Mouse (Mus musculus): Measurements from ENCODE around the gene Nlrc3. TPM values are rescaled to one million over a fixed set of nuclear protein-coding genes. Genes with fewer than 3 reads are reported as not detected.

Gene Nlrc3
- polyA plus RNA-seq, 2 experiments from 2014 or later, result 56.1 to 73.3 TPM

GRCm38 (mm10) chr16:3928582-3928981 lies 47.9 kb downstream of the Nlrc3 start:
- ATAC-seq, result no peak

GRCm38 (mm10) chr16:3923966-3924365 lies 52.5 kb downstream of the Nlrc3 start:
- no peak for ATAC-seq

- ATAC-seq, result no peak
Measured at GRCm38 (mm10) chr16:3923515-3923914, 52.9 kb downstream of the Nlrc3 start.

GRCm38 (mm10) chr16:3920756-3921155 lies 55.7 kb downstream of the Nlrc3 start:
- no peak for ATAC-seq

- ATAC-seq, result peak; percentile 31
Measured at GRCm38 (mm10) chr16:3909118-3909517, 67.3 kb downstream of the Nlrc3 start.

- peak; percentile 83 for ATAC-seq
Measured at GRCm38 (mm10) chr16:3908537-3909111, 67.8 kb downstream of the Nlrc3 start, which contains the start of the genes 1700037C18Rik and Cluap1. 1700037C18Rik (minus strand) TSS chr16:3908689. Cluap1 (plus strand) TSS chr16:3908801.

GRCm38 (mm10) chr16:3907471-3907870 lies 69.0 kb downstream of the Nlrc3 start:
- ATAC-seq, result no peak

GRCm38 (mm10) chr16:3896553-3896952 lies 79.9 kb downstream of the Nlrc3 start:
- no peak for ATAC-seq

- ATAC-seq, result peak; percentile 52
Measured at GRCm38 (mm10) chr16:3896046-3896445, 80.4 kb downstream of the Nlrc3 start.

GRCm38 (mm10) chr16:3895173-3895792 lies 81.1 kb downstream of the Nlrc3 start:
- ATAC-seq, result peak; percentile 94

Other genes starting within 250 kb of the Nlrc3 start
- 100 to 1,000 TPM in 1 of 2 experiments, 10 to 100 TPM in 1; 89.9 to 185 TPM for gene Zfp263, start 232.5 kb downstream of the Nlrc3 start, polyA plus RNA-seq (2017; shearing (Covaris generic))
- gene Olfr15, start 145.8 kb downstream of the Nlrc3 start, polyA plus RNA-seq (2017; shearing (Covaris generic)), result under 1 TPM in 1 of 2 experiments, not detected in 1; 0.28 TPM
- under 1 TPM; 0.58 to 0.67 TPM for gene Zfp174, start 129.4 kb downstream of the Nlrc3 start, polyA plus RNA-seq (2017; shearing (Covaris generic))
- 100 to 1,000 TPM; 103 to 155 TPM for gene Naa60, start 104.3 kb downstream of the Nlrc3 start, polyA plus RNA-seq (2017; shearing (Covaris generic))
- gene Zfp597, start 92.1 kb downstream of the Nlrc3 start, polyA plus RNA-seq (2017; shearing (Covaris generic)), result 10 to 100 TPM; 10.4 to 14.0 TPM
- gene Gm20695, start 92.0 kb downstream of the Nlrc3 start, polyA plus RNA-seq (2017; shearing (Covaris generic)), result 1 to 10 TPM; 1.3 to 6.8 TPM
- 10 to 100 TPM; 10.3 to 11.6 TPM for gene 1700037C18Rik, start 67.9 kb downstream of the Nlrc3 start, polyA plus RNA-seq (2017; shearing (Covaris generic))
- 10 to 100 TPM; 32.5 to 39.8 TPM for gene Cluap1, start 67.8 kb downstream of the Nlrc3 start, polyA plus RNA-seq (2017; shearing (Covaris generic))
- gene Slx4, start 27.1 kb upstream of the Nlrc3 start, polyA plus RNA-seq (2017; shearing (Covaris generic)), result 10 to 100 TPM; 15.2 to 26.6 TPM
- gene Dnase1, start 60.3 kb upstream of the Nlrc3 start, polyA plus RNA-seq (2017; shearing (Covaris generic)), result 10 to 100 TPM in 1 of 2 experiments, 1 to 10 TPM in 1; 5.4 to 10.7 TPM
- 100 to 1,000 TPM in 1 of 2 experiments, 10 to 100 TPM in 1; 66.6 to 101 TPM for gene Trap1, start 101.2 kb upstream of the Nlrc3 start, polyA plus RNA-seq (2017; shearing (Covaris generic))
- gene Crebbp, start 237.4 kb upstream of the Nlrc3 start, polyA plus RNA-seq (2017; shearing (Covaris generic)), result 10 to 100 TPM; 77.5 to 84.9 TPM

Data from CD4-positive, CD25-positive, alpha-beta regulatory T cell, adult 4 months (primary cell).